Mouse (Mus musculus) thymus, adult 2 months (tissue): Measurements from ENCODE around the gene Mfn1. TPM values are rescaled to one million over a fixed set of nuclear protein-coding genes. Genes with fewer than 3 reads are reported as not detected.

Source experiments
- DNase-seq: peaks from one replicate; pipeline ENCODE4 v3.0.0; 2021
- H3K27ac ChIP-seq: fragments of 200-500 bp; 2 replicates; pipeline ENCODE4 v1.5.1; 2012; ENCODE audit warnings: low read length, control low read depth; ENCODE audit not compliant: control insufficient read depth, insufficient read depth
- H3K27me3 ChIP-seq: fragments of 200-500 bp; 2 replicates; pipeline ENCODE4 v1.6.1; 2012; ENCODE audit warnings: mild to moderate bottlenecking, low read length, moderate library complexity, mixed read lengths; ENCODE audit not compliant: control insufficient read depth, insufficient read depth
- H3K36me3 ChIP-seq: fragments of 200-500 bp; 2 replicates; pipeline ENCODE4 v1.6.1; 2012; ENCODE audit warnings: mild to moderate bottlenecking, low read length, moderate library complexity; ENCODE audit not compliant: control insufficient read depth, insufficient read depth
- H3K4me1 ChIP-seq: fragments of 200-500 bp; replicated peaks from 2 replicates; pipeline ENCODE4 v1.6.1; 2012; ENCODE audit warnings: low read length; ENCODE audit not compliant: control insufficient read depth, insufficient read depth
- H3K4me3 ChIP-seq: fragments of 200-500 bp; 2 replicates; pipeline ENCODE4 v1.5.1; 2012; ENCODE audit warnings: mild to moderate bottlenecking, low read length, control low read depth, moderate library complexity; ENCODE audit not compliant: control insufficient read depth, insufficient read depth
- CTCF ChIP-seq: fragments of 200-500 bp; IDR thresholded peaks from 2 replicates; pipeline ENCODE4 v1.5.1; 2012; ENCODE audit warnings: mild to moderate bottlenecking, control low read depth, low read length, moderate library complexity, borderline replicate concordance; ENCODE audit not compliant: control insufficient read depth, poor library complexity, insufficient read depth; ENCODE audit errors: extremely low read depth
- POLR2A ChIP-seq: fragments of 200-500 bp; IDR thresholded peaks from 2 replicates; pipeline ENCODE4 v1.6.1; 2012; ENCODE audit warnings: mild to moderate bottlenecking, low read length, control low read depth, moderate library complexity; ENCODE audit not compliant: control insufficient read depth, poor library complexity, insufficient read depth; ENCODE audit errors: extremely low read depth
- WGBS: fragments of 180-500 bp; shearing (Covaris S2); methylation state at CpG from one replicate; pipeline ENCODE4 v1.1.7; 2018; 5-methylcytosine and 5-hydroxymethylcytosine counted together
- polyA plus RNA-seq: library from polyadenylated mRNA; depleted of rRNA; stranded (reverse); fragments of >200 nt; gene quantifications from 2 replicates; pipeline ENCODE4 v1.2.3, GENCODE M21; 2012

The Mfn1 gene
- polyA plus RNA-seq, 1 experiment = 9.6 TPM

DNA sequence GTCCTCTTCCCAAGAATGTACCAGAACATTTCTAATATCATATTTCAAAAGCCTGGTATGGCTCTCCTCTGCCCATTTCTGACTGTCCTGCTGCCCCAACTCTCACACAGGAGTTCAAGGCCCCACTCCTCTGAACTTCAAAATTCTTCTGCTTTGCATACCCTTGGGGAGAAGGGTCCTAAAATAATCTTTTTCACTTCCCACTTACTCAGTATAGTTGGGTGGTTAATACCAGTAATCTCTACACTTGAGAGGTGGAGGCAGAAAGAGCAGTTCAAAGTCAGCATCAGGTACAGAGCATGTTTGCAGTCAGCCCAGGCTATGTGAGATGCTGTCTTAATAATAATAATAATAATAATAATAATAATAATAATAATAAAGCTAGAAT lies 38.3 kb upstream of the Mfn1 start:
- no peak for TF ChIP-seq POLR2A
- no peak for TF ChIP-seq CTCF
- DNase-seq = no peak
- H3K36me3 ChIP-seq = no peaks in the 10 kb centered on the region
- no peaks in the 10 kb centered on the region for H3K4me1 ChIP-seq
- H3K27me3 ChIP-seq = no peaks in the 10 kb centered on the region
- H3K4me3 ChIP-seq = no peak overlapping the region
- H3K27ac ChIP-seq = no peak overlapping the region

DNA sequence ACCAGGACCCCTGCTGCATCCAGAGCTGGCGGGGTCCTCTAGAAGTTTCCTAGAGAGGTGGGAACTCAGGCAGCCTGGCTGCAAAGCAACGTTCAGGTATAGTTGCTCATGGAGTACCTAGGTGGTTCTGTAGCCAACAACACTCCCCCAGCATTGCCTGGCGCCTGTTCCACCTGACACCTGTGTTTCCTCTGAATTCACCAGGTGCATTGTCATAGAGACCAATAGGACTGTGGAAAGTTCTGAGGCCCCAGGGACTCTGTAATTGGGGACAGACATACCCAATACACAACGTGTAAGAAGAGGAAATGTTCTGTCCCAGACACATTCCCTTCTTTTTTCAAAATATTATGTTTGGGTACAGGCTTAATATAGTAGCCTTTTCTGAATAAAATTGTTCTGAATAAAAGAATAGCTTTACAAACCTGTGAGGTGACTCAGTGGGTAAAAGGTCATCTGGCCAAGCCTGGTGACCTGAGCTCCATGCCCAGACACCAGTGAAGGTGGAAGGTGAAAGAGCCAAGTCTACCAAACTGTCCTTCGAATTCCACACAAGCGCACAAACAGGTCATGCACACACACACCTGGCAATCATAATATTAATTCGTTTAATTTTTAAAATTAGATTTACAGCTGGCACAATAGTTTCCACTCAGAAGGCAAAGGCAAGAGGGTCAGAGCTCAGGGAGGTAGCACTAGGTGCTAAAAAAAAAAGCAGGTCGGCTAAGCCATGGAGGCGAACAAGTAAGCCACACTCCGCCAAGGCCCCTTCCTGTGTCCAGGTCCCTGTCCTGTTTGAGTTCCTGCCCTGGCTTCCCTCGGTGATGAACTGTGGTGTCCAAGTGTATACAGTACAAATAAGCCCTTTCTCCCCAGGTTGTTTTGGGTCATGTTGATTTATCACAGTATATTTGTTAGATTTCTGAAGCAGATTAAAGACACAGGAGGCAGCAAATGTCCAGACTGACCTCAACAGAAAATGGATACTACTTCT lies 36.9 kb upstream of the Mfn1 start, which contains the start of gene Kcnmb3:
Gene Kcnmb3 (minus strand): TSS at position 135 of the 994 bp plus-strand sequence.
- Histone ChIP-seq H3K36me3 (no peaks in the 10 kb centered on the region), H3K4me1 (no peaks in the 10 kb centered on the region), H3K4me3 (no peak within 1 kb of the TSS), H3K27ac (no peak within 1 kb of the TSS), H3K27me3 (no peaks in the 10 kb centered on the region)
- 83% methylated on average over 11 of the region's 11 CpGs for WGBS
- TF ChIP-seq CTCF = no peak
- no peak for DNase-seq

DNA sequence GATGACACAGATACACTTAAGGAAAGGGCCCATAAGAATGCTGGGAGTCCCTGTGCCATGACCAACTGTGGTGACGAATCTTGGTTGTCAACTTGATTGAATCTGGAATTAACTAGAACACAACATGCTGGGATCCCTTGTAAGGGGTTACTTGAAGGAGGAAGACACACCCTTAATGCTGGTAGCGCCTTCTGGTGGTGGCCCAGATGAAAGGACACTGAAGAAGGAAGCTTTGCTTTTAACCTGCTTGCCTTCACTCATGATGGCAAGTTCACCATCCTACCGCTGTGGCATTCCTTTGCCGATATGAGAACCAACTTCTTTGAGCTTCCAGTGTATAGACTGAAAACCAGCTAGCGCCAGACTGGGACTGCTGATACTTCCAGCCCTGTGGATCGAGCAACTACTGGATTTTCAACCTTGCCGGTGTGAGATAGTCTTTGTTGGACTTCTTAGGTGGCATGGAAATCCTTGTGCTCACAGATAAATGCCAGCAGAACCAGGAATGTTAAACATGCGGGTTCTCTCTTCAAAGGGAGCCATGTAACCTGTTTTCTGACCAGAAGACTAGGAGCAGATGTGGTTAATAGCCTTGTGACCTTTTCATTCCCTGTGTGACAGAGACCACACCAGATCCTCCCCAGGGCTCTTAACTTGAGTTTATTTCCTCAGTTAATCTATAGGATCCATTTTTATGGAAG lies 34.7 kb upstream of the Mfn1 start:
- H3K36me3 ChIP-seq = no peaks in the 10 kb centered on the region
- peak; percentile 34 for DNase-seq
- no peak overlapping the region for H3K27ac ChIP-seq
- TF ChIP-seq POLR2A (no peak), CTCF (no peak)
- WGBS = 87% methylated on average over 8 of the region's 8 CpGs
- H3K27me3 ChIP-seq = no peaks in the 10 kb centered on the region
- no peak overlapping the region for H3K4me3 ChIP-seq
- no peaks in the 10 kb centered on the region for H3K4me1 ChIP-seq

DNA sequence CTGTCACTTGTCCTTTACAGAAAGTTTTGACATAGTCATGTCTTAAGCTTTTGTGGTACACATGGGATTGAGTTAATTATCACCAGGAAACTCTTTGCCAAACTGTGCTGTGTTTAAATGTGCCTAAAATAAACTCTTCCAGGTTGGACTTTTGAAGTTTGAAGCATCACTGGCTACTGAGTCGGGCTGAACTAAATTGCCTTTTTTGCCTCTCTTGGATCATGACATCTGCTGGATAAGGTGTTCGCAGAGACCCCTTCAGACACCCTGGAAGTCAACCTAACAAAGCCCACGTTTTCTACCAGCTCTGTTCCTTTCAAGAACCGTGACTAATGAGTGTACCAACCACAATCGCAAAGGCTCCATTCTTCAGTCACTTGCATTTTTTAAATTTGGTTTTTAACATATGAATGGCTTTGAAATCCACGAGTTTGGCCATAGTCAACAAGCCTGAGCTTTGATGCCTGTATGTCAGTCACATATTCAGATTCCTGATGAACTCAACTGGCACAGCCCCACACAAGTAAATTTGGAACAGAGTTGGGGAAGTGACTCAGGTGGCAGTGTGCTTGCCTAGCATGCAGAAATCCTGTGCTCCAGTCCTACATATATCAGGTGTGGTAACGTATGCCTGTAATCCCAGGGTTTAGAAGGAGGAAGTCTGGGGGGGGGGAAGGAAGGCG lies 34.0 kb upstream of the Mfn1 start:
- H3K4me3 ChIP-seq = no peak overlapping the region
- no peak for DNase-seq
- no peaks in the 10 kb centered on the region for H3K36me3 ChIP-seq
- H3K27me3 ChIP-seq = no peaks in the 10 kb centered on the region
- TF ChIP-seq POLR2A (no peak), CTCF (no peak)
- no peaks in the 10 kb centered on the region for H3K4me1 ChIP-seq
- WGBS = 77% methylated on average over 8 of the region's 8 CpGs
- no peak overlapping the region for H3K27ac ChIP-seq

DNA sequence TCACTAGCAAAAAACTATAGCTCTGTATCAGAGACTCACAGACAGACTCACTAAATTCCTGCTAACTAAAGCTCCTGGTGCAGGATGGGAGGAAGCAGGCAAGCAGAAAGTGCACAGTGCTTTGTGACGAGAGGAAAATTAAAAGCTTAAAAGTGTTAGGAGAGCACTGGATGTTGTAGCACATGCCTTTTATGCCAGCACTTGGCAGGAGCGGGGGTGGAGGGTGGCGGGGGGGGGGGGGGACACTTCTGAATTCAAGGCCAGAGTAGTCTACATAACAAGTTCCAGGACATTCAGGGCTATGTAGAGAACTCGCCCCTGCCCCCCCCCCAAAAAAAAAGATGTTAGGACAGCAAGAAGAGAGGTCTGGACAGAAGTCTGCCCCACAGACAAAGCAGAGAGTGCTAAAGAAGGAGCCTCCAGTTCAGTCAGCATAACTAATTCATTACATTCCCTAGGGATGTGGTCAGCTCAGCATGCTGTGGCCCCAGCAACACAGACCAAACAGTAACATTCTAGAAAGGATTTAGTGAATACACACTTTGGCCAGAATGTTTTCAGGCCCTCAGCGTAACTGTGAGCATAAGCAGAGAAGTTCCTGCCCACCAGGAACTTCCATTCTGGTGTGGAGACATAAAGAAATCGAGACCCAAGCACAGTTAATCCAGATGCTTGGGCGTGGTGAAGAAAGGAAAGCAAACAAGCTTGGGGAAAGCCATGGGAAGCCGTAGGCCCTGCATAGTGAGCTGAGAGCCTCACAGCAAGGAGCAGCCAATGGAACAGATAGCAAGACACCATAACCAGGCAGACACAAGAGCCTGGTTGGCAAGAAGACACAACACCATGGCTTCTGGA lies 33.2 kb upstream of the Mfn1 start:
- Histone ChIP-seq H3K4me1 (no peaks in the 10 kb centered on the region), H3K27me3 (no peaks in the 10 kb centered on the region), H3K36me3 (no peaks in the 10 kb centered on the region), H3K27ac (no peak overlapping the region), H3K4me3 (no peak overlapping the region)
- DNase-seq = no peak
- TF ChIP-seq CTCF (no peak), POLR2A (no peak)
- 81% methylated on average over 8 of the region's 8 CpGs for WGBS

DNA sequence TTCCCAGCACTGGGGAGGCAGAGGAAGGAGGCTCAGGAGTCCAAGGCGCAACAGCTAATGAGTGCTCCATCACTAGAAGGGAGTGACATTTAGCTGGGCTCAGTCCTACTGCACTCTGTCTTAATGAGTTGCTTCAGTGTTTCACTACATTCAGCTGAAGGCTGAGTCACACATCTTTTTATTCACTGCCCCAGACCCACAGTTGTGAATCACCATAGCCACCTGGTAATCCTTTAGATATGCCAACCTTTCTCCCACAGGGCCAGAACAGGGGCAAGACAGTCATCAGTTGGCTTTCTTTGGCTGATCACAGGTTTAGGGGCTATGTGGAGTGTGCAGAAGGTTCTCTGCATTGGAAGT lies 32.6 kb upstream of the Mfn1 start:
- 96% methylated on average over 1 of the region's 1 CpGs for WGBS
- no peak for TF ChIP-seq POLR2A
- TF ChIP-seq CTCF = no peak
- H3K27me3 ChIP-seq = no peaks in the 10 kb centered on the region
- no peak overlapping the region for H3K27ac ChIP-seq
- H3K4me1 ChIP-seq = no peaks in the 10 kb centered on the region
- no peak for DNase-seq
- no peaks in the 10 kb centered on the region for H3K36me3 ChIP-seq
- no peak overlapping the region for H3K4me3 ChIP-seq
